Mouse (Mus musculus): ENCODE measurements at regions not wholly inside any gene's neighbourhood (a gene's known extent, or its start where the extent isn't known, plus 50 kb on each side); places are given as distances from the start of the nearest gene placed in this dataset.

DNA sequence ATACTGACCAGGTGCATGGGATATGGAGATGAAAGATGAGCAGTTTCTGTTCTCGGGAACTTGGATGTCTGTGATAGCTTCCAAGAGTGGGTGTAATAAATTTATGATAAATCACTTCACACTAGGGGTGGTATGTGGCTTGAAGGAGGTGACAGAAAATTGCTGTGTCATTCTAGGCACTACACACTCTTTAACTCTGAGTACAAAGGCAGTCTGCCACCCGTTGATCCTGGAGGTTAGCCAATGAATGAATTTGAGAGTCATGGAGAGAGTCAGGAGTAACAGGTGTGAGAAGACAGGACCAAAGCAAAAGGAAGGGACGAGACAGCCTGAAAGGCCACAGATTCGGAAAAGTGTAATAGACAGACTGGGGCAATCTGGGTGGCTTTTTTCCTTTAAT is 54.7 kb upstream of the Bmper start:
- no peak for ATAC-seq (replicated peaks; ENCODE audit: insufficient number of reproducible peaks, low FRiP score, low TSS enrichment, low read depth)
- no peak for DNase-seq (ENCODE audit: low spot score)
- Histone ChIP-seq H3K27ac (replicated peaks; ENCODE audit: low read depth, low read length) (no peak overlapping the region), H3K4me3 (ENCODE audit: low read depth, low read length) (no peak overlapping the region), H3K4me2 (ENCODE audit: low read depth, low read length) (no peak overlapping the region), H3K4me1 (ENCODE audit: control insufficient read depth, insufficient read depth, low read length) (no peaks in the 10 kb centered on the region), H3K36me3 (replicated peaks; ENCODE audit: control insufficient read depth, insufficient read depth, low read depth, low read length) (no peaks in the 10 kb centered on the region), H3K27me3 (ENCODE audit: control insufficient read depth, insufficient read depth, low read length) (no peaks in the 10 kb centered on the region), H3K9ac (replicated peaks; ENCODE audit: low read length) (no peak overlapping the region), H3K9me3 (replicated peaks; ENCODE audit: control insufficient read depth, low read length) (no peaks in the 10 kb centered on the region)
- whole genome bisulfite sequencing = 72% methylated on average over 4 of the region's 4 CpGs

- Histone ChIP-seq H3K4me3 (ENCODE audit: low read depth, low read length) (no peak overlapping the region), H3K27ac (replicated peaks; ENCODE audit: low read depth, low read length) (no peak overlapping the region), H3K4me2 (ENCODE audit: low read depth, low read length) (no peak overlapping the region), H3K27me3 (ENCODE audit: control insufficient read depth, insufficient read depth, low read length) (no peaks in the 10 kb centered on the region), H3K36me3 (replicated peaks; ENCODE audit: control insufficient read depth, insufficient read depth, low read depth, low read length) (no peaks in the 10 kb centered on the region), H3K4me1 (ENCODE audit: control insufficient read depth, insufficient read depth, low read length) (no peaks in the 10 kb centered on the region), H3K9ac (replicated peaks; ENCODE audit: low read length) (no peak overlapping the region), H3K9me3 (replicated peaks; ENCODE audit: control insufficient read depth, low read length) (no peaks in the 10 kb centered on the region)
- DNase-seq (ENCODE audit: low spot score) (no peak), ATAC-seq (replicated peaks; ENCODE audit: insufficient number of reproducible peaks, low FRiP score, low TSS enrichment, low read depth) (no peak)
- 88% methylated on average over 1 of the region's 1 CpGs for WGBS
Measured at GRCm38 (mm10) chr9:23171361-23171760, 51.5 kb upstream of the Bmper start.
